Mouse (Mus musculus) bone marrow, adult 2 months (tissue): ENCODE data around the gene Cyp4x1. TPM values are rescaled to one million over a fixed set of nuclear protein-coding genes. Genes with fewer than 3 reads are reported as not detected.
A peak's percentile ranks its signal among the peaks of the same experiment; 100 is the strongest.

ENCODE experiments used
- H3K27ac ChIP-seq: fragments of 200-500 bp; 2 replicates; pipeline ENCODE4 v1.5.1; 2012; ENCODE audit warnings: low read depth, mild to moderate bottlenecking, control low read depth, inconsistent platforms, low read length; ENCODE audit not compliant: control insufficient read depth, poor library complexity, insufficient read depth
- H3K4me1 ChIP-seq: fragments of 200-500 bp; 2 replicates; pipeline ENCODE4 v1.6.1; 2011; ENCODE audit warnings: low read length; ENCODE audit not compliant: control insufficient read depth, insufficient read depth
- H3K4me3 ChIP-seq: fragments of 200-500 bp; replicated peaks from 2 replicates; pipeline ENCODE3; 2011; ENCODE audit warnings: mild to moderate bottlenecking, low read depth, low read length, control low read depth; ENCODE audit not compliant: control insufficient read depth
- CTCF ChIP-seq: fragments of 200-500 bp; IDR thresholded peaks from 2 replicates; pipeline ENCODE4 v1.5.1; 2011; ENCODE audit warnings: low read length, control low read depth; ENCODE audit not compliant: control insufficient read depth, insufficient read depth
- POLR2A ChIP-seq: fragments of 200-500 bp; IDR thresholded peaks from 2 replicates; pipeline ENCODE4 v1.6.1; 2011; ENCODE audit warnings: low read depth, mild to moderate bottlenecking, control low read depth, low read length, borderline replicate concordance; ENCODE audit not compliant: control insufficient read depth
- WGBS: fragments of 180-500 bp; shearing (Covaris S2); methylation state at CpG from one replicate; pipeline ENCODE4 v1.1.7; 2018; 5-methylcytosine and 5-hydroxymethylcytosine counted together
- polyA plus RNA-seq: library from polyadenylated mRNA; stranded (reverse); fragments of >200 nt; gene quantifications from 2 replicates; pipeline ENCODE4 v1.2.4, GENCODE M21; 2011; ENCODE audit warnings: low replicate concordance; ENCODE audit not compliant: missing spikeins, insufficient read depth, insufficient read length

Cyp4x1 gene
- polyA plus RNA-seq, 1 experiment, result 2.0 TPM

- Histone ChIP-seq H3K4me1 (no peaks in the 10 kb centered on the region), H3K27ac (no peak overlapping the region), H3K4me3 (no peak overlapping the region)
- TF ChIP-seq CTCF (no peak), POLR2A (no peak)
- WGBS, result 83% methylated on average over 4 of the region's 4 CpGs
These were observed 47.8 kb downstream of the Cyp4x1 start for GRCm38 (mm10) chr4:115086257-115086656.

GRCm38 (mm10) chr4:115085522-115086095 lies 48.5 kb downstream of the Cyp4x1 start:
- Histone ChIP-seq H3K27ac (no peak overlapping the region), H3K4me1 (no peaks in the 10 kb centered on the region), H3K4me3 (no peak overlapping the region)
- peak; percentile 100 for TF ChIP-seq CTCF
- TF ChIP-seq POLR2A, result no peak
- WGBS, result 16% methylated on average over 6 of the region's 6 CpGs

GRCm38 (mm10) chr4:115083031-115083430 lies 51.0 kb downstream of the Cyp4x1 start:
- Histone ChIP-seq H3K27ac (no peak overlapping the region), H3K4me3 (no peak overlapping the region), H3K4me1 (no peaks in the 10 kb centered on the region)
- no peak for TF ChIP-seq CTCF
- 80% methylated on average over 3 of the region's 3 CpGs for WGBS

GRCm38 (mm10) chr4:115079821-115080349 lies 54.2 kb downstream of the Cyp4x1 start:
- H3K27ac ChIP-seq, result no peak overlapping the region
- no peaks in the 10 kb centered on the region; the same call in 1 of the 2 replicates for H3K4me1 ChIP-seq
- 81% methylated on average over 5 of the region's 5 CpGs for WGBS

GRCm38 (mm10) chr4:115078892-115079820 lies 54.9 kb downstream of the Cyp4x1 start:
- Histone ChIP-seq H3K27ac (no peak overlapping the region), H3K4me3 (no peak overlapping the region), H3K4me1 (no peaks in the 10 kb centered on the region; the same call in 1 of the 2 replicates)
- WGBS, result 69% methylated on average over 10 of the region's 10 CpGs
- no peak for TF ChIP-seq CTCF
- TF ChIP-seq POLR2A, result no peak

More at GRCm38 (mm10) chr4:115079821-115080349, 54.2 kb downstream of the Cyp4x1 start:
- no peak overlapping the region for H3K4me3 ChIP-seq
- TF ChIP-seq CTCF, result no peak
- TF ChIP-seq POLR2A, result no peak

- no peak overlapping the region for H3K4me3 ChIP-seq
- H3K27ac ChIP-seq, result no peak overlapping the region
- TF ChIP-seq CTCF (no peak), POLR2A (no peak)
- WGBS, result 16% methylated on average over 3 of the region's 3 CpGs
- no peaks in the 10 kb centered on the region; the same call in 1 of the 2 replicates for H3K4me1 ChIP-seq
These were observed 58.7 kb downstream of the Cyp4x1 start for GRCm38 (mm10) chr4:115075204-115075915.

GRCm38 (mm10) chr4:115074789-115075188 lies 59.3 kb downstream of the Cyp4x1 start:
- Histone ChIP-seq H3K4me1 (no peaks in the 10 kb centered on the region; the same call in 1 of the 2 replicates), H3K4me3 (no peak overlapping the region), H3K27ac (no peak overlapping the region)
- TF ChIP-seq CTCF, result no peak
- TF ChIP-seq POLR2A, result no peak
- 77% methylated on average over 1 of the region's 1 CpGs for WGBS

- Histone ChIP-seq H3K4me3 (no peak overlapping the region), H3K27ac (no peak overlapping the region), H3K4me1 (no peaks in the 10 kb centered on the region; the same call in 1 of the 2 replicates)
- no peak for TF ChIP-seq POLR2A
- no peak for TF ChIP-seq CTCF
- WGBS, result 0% methylated on average over 1 of the region's 1 CpGs
These were observed 62.4 kb downstream of the Cyp4x1 start for GRCm38 (mm10) chr4:115071668-115072067.
